Mouse (Mus musculus): ENCODE data around the gene Crip1. TPM values are rescaled to one million over a fixed set of nuclear protein-coding genes. Genes with fewer than 3 reads are reported as not detected.

The Crip1 gene
- 726 TPM for polyA plus RNA-seq (2017; shearing (Covaris generic))

GRCm38 (mm10) chr12:113146112-113147057 lies at the start of gene Crip1:
Crip1 (plus strand) TSS chr12:113146316.

GRCm38 (mm10) chr12:113097749-113098281 lies 48.3 kb upstream of the Crip1 start, which contains the start of gene Mta1:
Mta1 (plus strand) TSS chr12:113098278.

GRCm38 (mm10) chr12:113139908-113140615 lies 6.1 kb upstream of the Crip1 start, which contains the start of gene Crip2:
Crip2 (plus strand) TSS chr12:113140236.

GRCm38 (mm10) chr12:113155887-113156539 lies 9.9 kb downstream of the Crip1 start, which contains the start of gene Tedc1:
Tedc1 (plus strand) TSS chr12:113156421.

GRCm38 (mm10) chr12:113185442-113186291 lies 39.6 kb downstream of the Crip1 start, which contains the start of gene Tmem121:
Tmem121 (plus strand) TSS chr12:113185930.

Other genes starting within 250 kb of the Crip1 start
- 2.6 TPM for gene Jag2, start 216.5 kb upstream of the Crip1 start, polyA plus RNA-seq (2017; shearing (Covaris generic))
- 43.2 TPM for gene Nudt14, start 204.2 kb upstream of the Crip1 start, polyA plus RNA-seq (2017; shearing (Covaris generic))
- gene Btbd6, start 169.8 kb upstream of the Crip1 start, polyA plus RNA-seq (2017; shearing (Covaris generic)) = 85.5 TPM
- gene Brf1, start 145.6 kb upstream of the Crip1 start, polyA plus RNA-seq (2017; shearing (Covaris generic)) = 274 TPM
- gene Pacs2, start 131.8 kb upstream of the Crip1 start, polyA plus RNA-seq (2017; shearing (Covaris generic)) = 44.0 TPM
- gene Tex22, start 71.8 kb upstream of the Crip1 start, polyA plus RNA-seq (2017; shearing (Covaris generic)) = not detected
- gene Mta1, start 48.0 kb upstream of the Crip1 start, polyA plus RNA-seq (2017; shearing (Covaris generic)) = 47.9 TPM
- 5.3 TPM for gene Crip2, start 6.1 kb upstream of the Crip1 start, polyA plus RNA-seq (2017; shearing (Covaris generic))
- 8.6 TPM for gene Tedc1, start 10.1 kb downstream of the Crip1 start, polyA plus RNA-seq (2017; shearing (Covaris generic))
- gene Tmem121, start 39.6 kb downstream of the Crip1 start, polyA plus RNA-seq (2017; shearing (Covaris generic)) = not detected

All from naive thymus-derived CD4-positive, alpha-beta T cell, adult 5 months (primary cell).